Mouse (Mus musculus) natural killer cell, adult 2 months (primary cell): ENCODE data around the gene Sesn1.
A peak's percentile ranks its signal among the peaks of the same experiment; 100 is the strongest.
"Not testable (repeated sequence)": the region's sequence is repeated elsewhere in the genome, so short reads cannot be mapped to it uniquely, and the experiment has no call there.

Experiments
- DNase-seq, 2 experiments: peaks; one replicate each; pipeline ENCODE4 v3.0.0; 2022; ENCODE audit warnings: low spot score in 2 of 2

Sesn1 gene

GRCm38 (mm10) chr10:41821171-41821570 is 11.4 kb downstream of the Sesn1 start:
- no peak for DNase-seq

- no peak for DNase-seq
Observed at GRCm38 (mm10) chr10:41822573-41823281, 13.0 kb downstream of the Sesn1 start.

GRCm38 (mm10) chr10:41823282-41823675 is 13.5 kb downstream of the Sesn1 start:
- not testable (repeated sequence) for DNase-seq

GRCm38 (mm10) chr10:41823916-41824315 is 14.2 kb downstream of the Sesn1 start:
- DNase-seq: no peak

GRCm38 (mm10) chr10:41825041-41825440 is 15.3 kb downstream of the Sesn1 start:
- DNase-seq: no peak

GRCm38 (mm10) chr10:41825996-41826395 is 16.3 kb downstream of the Sesn1 start:
- DNase-seq: no peak

- no peak for DNase-seq
Observed at GRCm38 (mm10) chr10:41826526-41827116, 16.9 kb downstream of the Sesn1 start.

- DNase-seq: no peak
Observed at GRCm38 (mm10) chr10:41827784-41828183, 18.0 kb downstream of the Sesn1 start.

GRCm38 (mm10) chr10:41829191-41829590 is 19.5 kb downstream of the Sesn1 start:
- no peak for DNase-seq

GRCm38 (mm10) chr10:41829980-41830379 is 20.2 kb downstream of the Sesn1 start:
- no peak for DNase-seq

- no peak for DNase-seq
Observed at GRCm38 (mm10) chr10:41830445-41830844, 20.7 kb downstream of the Sesn1 start.

GRCm38 (mm10) chr10:41830851-41831522 is 21.3 kb downstream of the Sesn1 start:
- peak; percentile 58 to 71 for DNase-seq

GRCm38 (mm10) chr10:41832191-41832590 is 22.5 kb downstream of the Sesn1 start:
- DNase-seq: no peak

GRCm38 (mm10) chr10:41834131-41834530 is 24.4 kb downstream of the Sesn1 start:
- no peak for DNase-seq

GRCm38 (mm10) chr10:41838911-41839310 is 29.2 kb downstream of the Sesn1 start:
- DNase-seq: peak; percentile 11

GRCm38 (mm10) chr10:41847737-41848136 is 38.0 kb downstream of the Sesn1 start:
- no peak for DNase-seq

GRCm38 (mm10) chr10:41848721-41849120 is 39.0 kb downstream of the Sesn1 start:
- no peak for DNase-seq

GRCm38 (mm10) chr10:41859820-41860219 is 50.1 kb downstream of the Sesn1 start:
- DNase-seq: no peak

GRCm38 (mm10) chr10:41860275-41860688 is 50.5 kb downstream of the Sesn1 start:
- no peak for DNase-seq

- no peak for DNase-seq
Observed at GRCm38 (mm10) chr10:41863053-41863452, 53.3 kb downstream of the Sesn1 start.

GRCm38 (mm10) chr10:41866069-41866837 is 56.5 kb downstream of the Sesn1 start:
- DNase-seq: no peak

- DNase-seq: no peak
Observed at GRCm38 (mm10) chr10:41866838-41867154, 57.1 kb downstream of the Sesn1 start.
